Mouse (Mus musculus) lung, adult 2 months (tissue): ENCODE results near the gene Olfr521.

Source experiments
- CTCF ChIP-seq: fragments of 200-500 bp; IDR thresholded peaks from 2 replicates; pipeline ENCODE4 v1.5.1; 2011; ENCODE audit warnings: mild to moderate bottlenecking, low read length, control low read depth; ENCODE audit not compliant: insufficient read depth
- POLR2A ChIP-seq: fragments of 200-500 bp; IDR thresholded peaks from 2 replicates; pipeline ENCODE4 v1.6.1; 2011; ENCODE audit warnings: low read depth, mild to moderate bottlenecking, control low read depth, low read length, borderline replicate concordance; ENCODE audit errors: extremely low read depth

GRCm38 (mm10) chr7:99803535-99803934 is 40.2 kb downstream of the Olfr521 start:
- TF ChIP-seq CTCF (no peak), POLR2A (no peak)
